Mouse (Mus musculus) MEL (cell line): ENCODE data around the gene Slc39a11. TPM values are rescaled to one million over a fixed set of nuclear protein-coding genes. Genes with fewer than 3 reads are reported as not detected.

Experiments
- DNase-seq: peaks from one replicate; pipeline ENCODE4 v3.0.0; 2011; ENCODE audit warnings: low read depth, low spot score
- H3K27ac ChIP-seq: 2 replicates; pipeline ENCODE4 v1.5.1; 2012; ENCODE audit warnings: low read depth, mild to moderate bottlenecking, control low read depth, low read length, moderate library complexity; ENCODE audit not compliant: control insufficient read depth
- H3K27me3 ChIP-seq, 2 experiments: fragments of 150-350 bp in 1 of 2; sonication (generic) in 1 of 2; 2 replicates each; pipeline ENCODE4 v1.6.1; 2012; ENCODE audit warnings: low read length in 2 of 2, mild to moderate bottlenecking in 2 of 2, improper control_type of control experiment in 1 of 2, moderate library complexity in 1 of 2; ENCODE audit not compliant: insufficient read depth in 2 of 2, control insufficient read depth in 1 of 2
- H3K36me3 ChIP-seq, 2 experiments: 2 replicates each; pipeline ENCODE4 v1.6.1; 2012 to 2014; ENCODE audit warnings: low read length in 2 of 2, improper control_type of control experiment in 1 of 2, inconsistent platforms in 1 of 2, mild to moderate bottlenecking in 1 of 2; ENCODE audit not compliant: insufficient read depth in 2 of 2, control insufficient read depth in 1 of 2
- H3K4me1 ChIP-seq, 2 experiments: fragments of 150-350 bp in 1 of 2; sonication (generic) in 1 of 2; 2 replicates each; pipeline ENCODE4 v1.6.1; 2012; ENCODE audit warnings: low read length in 2 of 2, improper control_type of control experiment in 1 of 2, mild to moderate bottlenecking in 1 of 2; ENCODE audit not compliant: insufficient read depth in 2 of 2, control insufficient read depth in 1 of 2
- H3K4me3 ChIP-seq, 2 experiments: fragments of 150-350 bp in 1 of 2; sonication (generic) in 1 of 2; 2 replicates each; pipeline ENCODE4 v1.5.1; 2012; ENCODE audit warnings: low read depth in 2 of 2, low read length in 2 of 2, mild to moderate bottlenecking in 2 of 2, moderate library complexity in 2 of 2, control low read depth in 1 of 2, improper control_type of control experiment in 1 of 2; ENCODE audit not compliant: control insufficient read depth in 1 of 2, insufficient read depth in 1 of 2
- H3K79me2 ChIP-seq: 2 replicates; pipeline ENCODE4 v1.6.1; 2012; ENCODE audit warnings: mild to moderate bottlenecking, low read length, moderate library complexity; ENCODE audit not compliant: control insufficient read depth, poor library complexity, insufficient read depth
- H3K9ac ChIP-seq: 2 replicates; pipeline ENCODE4 v1.6.1; 2012; ENCODE audit warnings: low read depth, mild to moderate bottlenecking, control low read depth, low read length, moderate library complexity; ENCODE audit not compliant: control insufficient read depth, poor library complexity, severe bottlenecking
- H3K9me3 ChIP-seq: fragments of 150-350 bp; sonication (generic); replicated peaks from 2 replicates; pipeline ENCODE4 v1.6.1; 2012; ENCODE audit warnings: mild to moderate bottlenecking, low read length, improper control_type of control experiment, moderate library complexity; ENCODE audit not compliant: insufficient read depth
- CHD1 ChIP-seq: IDR thresholded peaks from 2 replicates; pipeline ENCODE4 v1.6.1; 2012; ENCODE audit warnings: low read depth, mild to moderate bottlenecking, inconsistent platforms, low read length, improper control_type of control experiment
- CHD2 ChIP-seq: IDR thresholded peaks from 2 replicates; pipeline ENCODE4 v1.6.1; 2011; ENCODE audit warnings: low read length, improper control_type of control experiment
- CTCF ChIP-seq, 3 experiments: IDR thresholded peaks in 2 of 3; conservative IDR thresholded peaks in 1 of 3; 2 replicates each; pipeline ENCODE4 v1.5.1; 2011 to 2012; ENCODE audit warnings: low read length in 3 of 3, low read depth in 2 of 3, mild to moderate bottlenecking in 2 of 3, improper control_type of control experiment in 1 of 3, inconsistent platforms in 1 of 3, mixed read lengths in 1 of 3, moderate library complexity in 1 of 3; ENCODE audit not compliant: control insufficient read depth in 1 of 3, insufficient read depth in 1 of 3, poor library complexity in 1 of 3, severe bottlenecking in 1 of 3
- E2F4 ChIP-seq: IDR thresholded peaks from 2 replicates; pipeline ENCODE4 v1.6.1; 2011; ENCODE audit warnings: low read depth, low read length, improper control_type of control experiment, borderline replicate concordance
- HCFC1 ChIP-seq: IDR thresholded peaks from 2 replicates; pipeline ENCODE4 v1.6.1; 2012; ENCODE audit warnings: low read depth, mild to moderate bottlenecking, inconsistent platforms, low read length, improper control_type of control experiment, moderate library complexity
- KAT2A ChIP-seq: conservative IDR thresholded peaks from 2 replicates; pipeline ENCODE4 v1.6.1; 2012; ENCODE audit warnings: low read depth, low read length, improper control_type of control experiment, inconsistent platforms
- MAX ChIP-seq: IDR thresholded peaks from 2 replicates; pipeline ENCODE4 v1.6.1; 2011; ENCODE audit warnings: low read length, improper control_type of control experiment
- MAZ ChIP-seq: IDR thresholded peaks from 2 replicates; pipeline ENCODE4 v1.6.1; 2012; ENCODE audit warnings: low read depth, mild to moderate bottlenecking, inconsistent platforms, low read length, improper control_type of control experiment
- MEF2A ChIP-seq: IDR thresholded peaks from 2 replicates; pipeline ENCODE4 v1.6.1; 2014; ENCODE audit warnings: low read depth, mild to moderate bottlenecking, inconsistent platforms, low read length, improper control_type of control experiment; ENCODE audit not compliant: poor library complexity, insufficient replicate concordance, severe bottlenecking; ENCODE audit errors: extremely low read depth
- MXI1 ChIP-seq: IDR thresholded peaks from 2 replicates; pipeline ENCODE4 v1.6.1; 2011; ENCODE audit warnings: mild to moderate bottlenecking, low read depth, low read length, improper control_type of control experiment
- MYB ChIP-seq: IDR thresholded peaks from 2 replicates; pipeline ENCODE4 v1.6.1; 2011; ENCODE audit warnings: mild to moderate bottlenecking, low read depth, low read length, improper control_type of control experiment
- NELFE ChIP-seq: IDR thresholded peaks from 2 replicates; pipeline ENCODE4 v1.6.1; 2011; ENCODE audit warnings: low read depth, low read length, improper control_type of control experiment
- NRF1 ChIP-seq: IDR thresholded peaks from 2 replicates; pipeline ENCODE4 v1.6.1; 2014; ENCODE audit warnings: low read depth, mild to moderate bottlenecking, inconsistent platforms, low read length, improper control_type of control experiment, moderate library complexity; ENCODE audit not compliant: poor library complexity, insufficient read depth, severe bottlenecking
- POLR2A ChIP-seq, 2 experiments: IDR thresholded peaks; 2 replicates each; pipeline ENCODE4 v1.6.1; 2011 to 2012; ENCODE audit warnings: low read length in 2 of 2, mild to moderate bottlenecking in 2 of 2, control low read depth in 1 of 2, improper control_type of control experiment in 1 of 2, low read depth in 1 of 2, moderate library complexity in 1 of 2; ENCODE audit not compliant: control insufficient read depth in 1 of 2, insufficient read depth in 1 of 2, poor library complexity in 1 of 2
- POLR2AphosphoS2 ChIP-seq: IDR thresholded peaks from 2 replicates; pipeline ENCODE4 v1.6.1; 2011; ENCODE audit warnings: low read length, improper control_type of control experiment
- POLR2AphosphoS5 ChIP-seq: IDR thresholded peaks from 2 replicates; pipeline ENCODE4 v1.6.1; 2012; ENCODE audit warnings: low read depth, borderline replicate concordance, mild to moderate bottlenecking, inconsistent platforms, low read length, moderate library complexity, mixed read lengths
- SMC3 ChIP-seq: IDR thresholded peaks from 2 replicates; pipeline ENCODE4 v1.6.1; 2011; ENCODE audit warnings: low read depth, low read length, improper control_type of control experiment
- TAL1 ChIP-seq: IDR thresholded peaks from 2 replicates; pipeline ENCODE4 v1.6.1; 2012; ENCODE audit warnings: mild to moderate bottlenecking, inconsistent platforms, low read length, moderate library complexity, mixed read lengths
- TBP ChIP-seq: IDR thresholded peaks from 2 replicates; pipeline ENCODE4 v1.8.0; 2011; ENCODE audit warnings: low read depth, low read length, improper control_type of control experiment
- UBTF ChIP-seq: IDR thresholded peaks from 2 replicates; pipeline ENCODE4 v1.6.1; 2012; ENCODE audit warnings: low read depth, mild to moderate bottlenecking, inconsistent platforms, low read length, improper control_type of control experiment, moderate library complexity, borderline replicate concordance; ENCODE audit not compliant: insufficient read depth
- USF1 ChIP-seq: IDR thresholded peaks from 2 replicates; pipeline ENCODE4 v1.6.1; 2014; ENCODE audit warnings: low read depth, mild to moderate bottlenecking, inconsistent platforms, low read length, improper control_type of control experiment, moderate library complexity
- ZMIZ1 ChIP-seq: IDR thresholded peaks from 2 replicates; pipeline ENCODE4 v1.6.1; 2012; ENCODE audit warnings: low read depth, mild to moderate bottlenecking, inconsistent platforms, low read length, improper control_type of control experiment, moderate library complexity
- ZNF384 ChIP-seq: IDR thresholded peaks from 2 replicates; pipeline ENCODE4 v1.6.1; 2012; ENCODE audit warnings: low read depth, mild to moderate bottlenecking, inconsistent platforms, low read length, improper control_type of control experiment
- polyA plus RNA-seq, 2 experiments: library from polyadenylated mRNA; stranded (reverse) in 1 of 2; unstranded in 1 of 2; fragments of >175 nt in 1 of 2; fragments of >200 nt in 1 of 2; gene quantifications; 2 replicates each; pipeline versions ENCODE4 v1.2.1 to v1.2.4; 2012; ENCODE audit warnings: low replicate concordance in 2 of 2, low read depth in 1 of 2; ENCODE audit not compliant: insufficient read length in 2 of 2, insufficient read depth in 1 of 2, missing spikeins in 1 of 2
- total RNA-seq: library from RNA; depleted of rRNA; stranded (reverse); fragments of 300-350 nt; gene quantifications from 2 replicates; pipeline ENCODE4 v1.2.3, GENCODE M21; 2012

Slc39a11 gene
- total and polyA plus RNA-seq, 3 experiments, result 34.2 to 45.6 TPM; not detected in 1

DNA sequence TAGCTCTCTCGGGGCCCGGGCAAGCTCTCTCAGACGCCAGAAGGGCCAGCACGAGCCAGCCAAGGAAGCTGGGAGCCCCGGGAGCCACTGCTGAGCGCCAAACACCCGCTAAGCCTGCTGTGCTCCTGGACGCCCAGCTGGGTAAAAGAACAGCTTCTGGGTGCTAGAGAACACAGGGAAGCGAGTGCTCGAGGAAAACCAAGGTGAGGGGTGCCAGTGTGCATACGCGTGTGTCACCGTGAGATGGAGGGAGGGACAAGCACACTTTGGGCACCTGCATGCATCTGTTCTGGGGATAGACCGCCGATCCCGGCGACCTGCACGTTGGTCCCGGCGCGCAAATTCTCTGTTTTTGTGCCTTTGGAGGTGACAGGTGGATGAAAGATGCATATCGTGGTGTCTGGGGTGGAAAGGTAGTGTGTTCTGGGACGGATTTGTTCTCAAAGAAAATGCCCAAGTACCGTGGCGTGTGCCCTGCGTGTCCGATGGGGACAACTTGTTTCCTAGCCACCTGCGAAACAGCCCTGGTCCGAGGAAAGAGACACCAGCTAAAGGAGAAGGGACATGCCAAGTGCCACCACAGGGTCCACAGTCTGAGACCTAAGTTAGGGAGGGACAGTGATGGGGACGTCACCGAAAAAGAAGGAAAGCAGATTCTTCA lies 30.3 kb downstream of the Slc39a11 start:
- Histone ChIP-seq H3K9ac (peak overlapping the region; percentile 65), H3K4me3 (peak overlapping the region; percentile 56 to 62), H3K27ac (no peak overlapping the region), H3K36me3 (no peaks in the 10 kb centered on the region), H3K79me2 (no peaks in the 10 kb centered on the region; the same call in 1 of the 2 replicates), H3K9me3 (no peaks in the 10 kb centered on the region), H3K27me3 (no peaks in the 10 kb centered on the region)
- no peak for TF ChIP-seq MEF2A
- TF ChIP-seq TBP, result no peak
- TF ChIP-seq ZMIZ1, result no peak
- no peak for TF ChIP-seq CHD2
- no peak for TF ChIP-seq SMC3
- TF ChIP-seq MYB, result no peak
- TF ChIP-seq NELFE, result no peak
- no peak for TF ChIP-seq NRF1
- no peak for TF ChIP-seq USF1
- TF ChIP-seq POLR2AphosphoS5, result no peak
- TF ChIP-seq, all 39 proteins: peak for 0
- peaks cover 0 to 4% of the 10 kb centered on the region in 2 experiments; a peak in 2 of 4 replicates for H3K4me1 ChIP-seq
- no peak for DNase-seq

DNA sequence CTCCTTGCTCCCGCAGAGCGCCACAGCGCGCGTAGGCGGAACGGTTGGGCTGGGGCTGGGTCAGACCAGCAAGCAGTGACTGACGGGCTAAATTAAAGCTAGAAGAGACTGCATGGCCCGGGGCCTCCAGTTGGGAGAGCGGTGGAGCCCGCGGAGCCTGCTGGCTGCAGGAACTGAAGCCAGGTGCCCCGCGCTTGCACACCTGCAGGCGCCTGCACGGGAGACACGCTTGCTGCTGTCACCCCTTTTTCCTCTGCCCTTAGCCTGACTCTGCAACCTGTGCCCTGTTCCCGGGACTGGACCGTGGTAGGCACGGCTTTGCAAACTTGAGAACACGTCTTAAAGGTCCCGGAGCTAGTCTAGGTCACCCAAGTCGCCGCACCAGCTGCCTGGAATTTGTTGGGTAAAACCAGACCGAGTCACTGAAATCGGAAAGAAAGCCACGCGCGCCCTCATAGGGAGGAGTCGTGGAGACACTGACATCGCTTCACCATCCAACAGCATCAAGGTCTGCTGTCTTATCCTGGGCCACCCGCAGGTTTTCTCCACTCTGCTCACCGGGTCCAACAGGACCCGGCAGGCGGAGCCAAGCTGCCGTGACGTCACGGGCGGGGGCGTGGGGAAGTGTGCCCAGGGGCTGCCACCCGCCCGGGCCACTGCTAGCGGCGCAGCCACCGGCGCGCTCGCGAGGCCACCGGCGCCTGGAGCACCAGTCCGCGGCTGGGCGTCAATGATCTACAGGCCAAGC lies 31.0 kb downstream of the Slc39a11 start, which contains the start of gene Sstr2:
TSS of gene Sstr2 (plus strand) at position 671 of the 748 bp plus-strand sequence.
- Histone ChIP-seq H3K9me3 (no peaks in the 10 kb centered on the region), H3K36me3 (no peaks in the 10 kb centered on the region), H3K4me1 (peaks cover 0 to 4% of the 10 kb centered on the region in 2 experiments; a peak in 2 of 4 replicates), H3K9ac (peak within 1 kb of the TSS; percentile 65), H3K4me3 (peak within 1 kb of the TSS; percentile 56 to 62), H3K79me2 (no peaks in the 10 kb centered on the region; the same call in 1 of the 2 replicates), H3K27me3 (no peaks in the 10 kb centered on the region), H3K27ac (peak within 1 kb of the TSS; percentile 59; the same call in 1 of the 2 replicates)
- TF ChIP-seq MEF2A (no peak), CHD1 (no peak), HCFC1 (no peak), ZNF384 (no peak), KAT2A (no peak), POLR2A (IDR thresholded peaks at IDR 0.05; ENCODE audit: control insufficient read depth in 1 of 2, insufficient read depth in 1 of 2, low read depth in 1 of 2, low read length in 2 of 2, poor library complexity in 1 of 2) (peak; percentile 27 to 45; a peak in 2 of 4 replicates), UBTF (peak; percentile 50; the same call in 1 of the 2 replicates), CTCF (IDR thresholded peaks at IDR 0.05 in 2 of 3, conservative IDR thresholded peaks at IDR 0.05 in 1 of 3; ENCODE audit: control insufficient read depth in 1 of 3, insufficient read depth in 1 of 3, low read depth in 2 of 3, low read length in 3 of 3, poor library complexity in 1 of 3, severe bottlenecking in 1 of 3) (peak in 1 of 3 experiments; percentile 13; a peak in 1 of 6 replicates), MXI1 (no peak), POLR2AphosphoS2 (no peak), TBP (no peak), MAX (no peak), ZMIZ1 (no peak), SMC3 (no peak), MAZ (no peak; the same call in 1 of the 2 replicates), E2F4 (no peak), TAL1 (no peak), NRF1 (0 out of 2 replicates have a peak, but pooled peaks have one; percentile 16)
- peak; percentile 85 for DNase-seq
